Mouse (Mus musculus): ENCODE measurements at regions not wholly inside any gene's neighbourhood (a gene's known extent, or its start where the extent isn't known, plus 50 kb on each side); places are given as distances from the start of the nearest gene placed in this dataset.

- peak; percentile 53 for DNase-seq (ENCODE audit: low spot score)
These were observed 50.6 kb upstream of the Shank2 start for GRCm38 (mm10) chr7:143951172-143951571.
